Mouse (Mus musculus): Measurements from ENCODE around the gene Ndufaf2. TPM values are rescaled to one million over a fixed set of nuclear protein-coding genes. Genes with fewer than 3 reads are reported as not detected.

Gene Ndufaf2
- 103 and 105 TPM in 2 replicates for polyA plus RNA-seq (2016; fragmentation: Nextera tagmentation; extraction: Ambion mirVana)

- under 1% methylated on average over 47 of the region's 47 CpGs for WGBS
- Histone ChIP-seq H3K9me3 (no peaks in the 10 kb centered on the region), H3K4me3 (peak within 1 kb of the TSS; percentile 95), H3K4me1 (peaks cover 22% of the 10 kb centered on the region), H3K27ac (peak within 1 kb of the TSS; percentile 86), H3K27me3 (ENCODE audit: poor library complexity, severe bottlenecking) (no peaks in the 10 kb centered on the region), H3K36me3 (replicated peaks) (peaks cover 23% of the 10 kb centered on the region)
- DNase-seq (ENCODE audit: extremely low spot score, low spot score), result peak; percentile 98
These were observed at the start of gene Ndufaf2, which contains the start of gene Ercc8 for GRCm38 (mm10) chr13:108158465-108159240. TSS of gene Ndufaf2 (minus strand) at chr13:108158623. TSS of gene Ercc8 (plus strand) at chr13:108158731.

- Histone ChIP-seq H3K4me1 (no peaks in the 10 kb centered on the region), H3K27me3 (ENCODE audit: poor library complexity, severe bottlenecking) (peaks cover 20% of the 10 kb centered on the region), H3K4me3 (no peak overlapping the region), H3K27ac (no peak overlapping the region), H3K9me3 (no peaks in the 10 kb centered on the region), H3K36me3 (replicated peaks) (no peaks in the 10 kb centered on the region)
- WGBS, result 78% methylated on average over 5 of the region's 5 CpGs
- DNase-seq (ENCODE audit: extremely low spot score, low spot score), result no peak
These were observed 49.7 kb upstream of the Ndufaf2 start for GRCm38 (mm10) chr13:108208090-108208489.

- no peak overlapping the region for H3K27ac ChIP-seq
- no peak for DNase-seq (ENCODE audit: extremely low spot score, low spot score)
- H3K9me3 ChIP-seq, result no peaks in the 10 kb centered on the region
These were observed 49.0 kb upstream of the Ndufaf2 start for GRCm38 (mm10) chr13:108207447-108207846.

GRCm38 (mm10) chr13:108204857-108205256 is 46.4 kb upstream of the Ndufaf2 start:
- H3K27ac ChIP-seq, result no peak overlapping the region
- H3K27me3 ChIP-seq (ENCODE audit: poor library complexity, severe bottlenecking), result no peaks in the 10 kb centered on the region
- H3K36me3 ChIP-seq (replicated peaks), result no peaks in the 10 kb centered on the region
- no peak overlapping the region for H3K4me3 ChIP-seq
- 91% methylated on average over 3 of the region's 3 CpGs for WGBS
- no peak for DNase-seq (ENCODE audit: extremely low spot score, low spot score)
- H3K4me1 ChIP-seq, result no peaks in the 10 kb centered on the region
- no peaks in the 10 kb centered on the region for H3K9me3 ChIP-seq

More at GRCm38 (mm10) chr13:108207447-108207846, 49.0 kb upstream of the Ndufaf2 start:
- Histone ChIP-seq H3K4me1 (no peaks in the 10 kb centered on the region), H3K4me3 (no peak overlapping the region), H3K36me3 (replicated peaks) (no peaks in the 10 kb centered on the region), H3K27me3 (ENCODE audit: poor library complexity, severe bottlenecking) (peaks cover 14% of the 10 kb centered on the region)
- 85% methylated on average over 2 of the region's 2 CpGs for WGBS

GRCm38 (mm10) chr13:108195474-108195873 is 37.1 kb upstream of the Ndufaf2 start:
- H3K4me3 ChIP-seq, result no peak overlapping the region
- peaks cover 34% of the 10 kb centered on the region for H3K36me3 ChIP-seq (replicated peaks)
- 95% methylated on average over 6 of the region's 6 CpGs for WGBS
- H3K9me3 ChIP-seq, result no peaks in the 10 kb centered on the region
- no peaks in the 10 kb centered on the region for H3K27me3 ChIP-seq (ENCODE audit: poor library complexity, severe bottlenecking)
- H3K27ac ChIP-seq, result no peak overlapping the region
- no peak for DNase-seq (ENCODE audit: extremely low spot score, low spot score)
- no peaks in the 10 kb centered on the region for H3K4me1 ChIP-seq

GRCm38 (mm10) chr13:108191074-108191720 is 32.8 kb upstream of the Ndufaf2 start:
- no peak overlapping the region for H3K27ac ChIP-seq
- H3K36me3 ChIP-seq (replicated peaks), result peaks cover 55% of the 10 kb centered on the region
- no peaks in the 10 kb centered on the region for H3K27me3 ChIP-seq (ENCODE audit: poor library complexity, severe bottlenecking)
- 73% methylated on average over 11 of the region's 11 CpGs for WGBS
- DNase-seq (ENCODE audit: extremely low spot score, low spot score), result peak; percentile 38
- H3K4me3 ChIP-seq, result no peak overlapping the region
- no peaks in the 10 kb centered on the region for H3K4me1 ChIP-seq
- H3K9me3 ChIP-seq, result no peaks in the 10 kb centered on the region

- H3K27ac ChIP-seq, result no peak overlapping the region
- H3K36me3 ChIP-seq (replicated peaks), result peaks cover 58% of the 10 kb centered on the region
- DNase-seq (ENCODE audit: extremely low spot score, low spot score), result no peak
- no peaks in the 10 kb centered on the region for H3K9me3 ChIP-seq
- H3K4me3 ChIP-seq, result no peak overlapping the region
- H3K27me3 ChIP-seq (ENCODE audit: poor library complexity, severe bottlenecking), result no peaks in the 10 kb centered on the region
- H3K4me1 ChIP-seq, result no peaks in the 10 kb centered on the region
- 95% methylated on average over 4 of the region's 4 CpGs for WGBS
These were observed 29.6 kb upstream of the Ndufaf2 start for GRCm38 (mm10) chr13:108187994-108188393.

GRCm38 (mm10) chr13:108185530-108185929 is 27.1 kb upstream of the Ndufaf2 start:
- H3K9me3 ChIP-seq, result no peaks in the 10 kb centered on the region
- no peak for DNase-seq (ENCODE audit: extremely low spot score, low spot score)
- H3K36me3 ChIP-seq (replicated peaks), result peaks cover 77% of the 10 kb centered on the region
- no peak overlapping the region for H3K4me3 ChIP-seq
- no peak overlapping the region for H3K27ac ChIP-seq
- H3K27me3 ChIP-seq (ENCODE audit: poor library complexity, severe bottlenecking), result no peaks in the 10 kb centered on the region
- no peaks in the 10 kb centered on the region for H3K4me1 ChIP-seq
- WGBS, result 91% methylated on average over 3 of the region's 3 CpGs

GRCm38 (mm10) chr13:108184743-108185255 is 26.4 kb upstream of the Ndufaf2 start:
- H3K27ac ChIP-seq, result no peak overlapping the region
- peaks cover 76% of the 10 kb centered on the region for H3K36me3 ChIP-seq (replicated peaks)
- H3K27me3 ChIP-seq (ENCODE audit: poor library complexity, severe bottlenecking), result no peaks in the 10 kb centered on the region
- no peaks in the 10 kb centered on the region for H3K4me1 ChIP-seq
- H3K4me3 ChIP-seq, result no peak overlapping the region
- H3K9me3 ChIP-seq, result no peaks in the 10 kb centered on the region
- DNase-seq (ENCODE audit: extremely low spot score, low spot score), result no peak

GRCm38 (mm10) chr13:108180821-108181220 is 22.4 kb upstream of the Ndufaf2 start:
- WGBS, result 88% methylated on average over 5 of the region's 5 CpGs
- DNase-seq (ENCODE audit: extremely low spot score, low spot score), result no peak
- no peak overlapping the region for H3K4me3 ChIP-seq
- no peaks in the 10 kb centered on the region for H3K9me3 ChIP-seq
- H3K36me3 ChIP-seq (replicated peaks), result peaks cover 86% of the 10 kb centered on the region
- H3K27me3 ChIP-seq (ENCODE audit: poor library complexity, severe bottlenecking), result no peaks in the 10 kb centered on the region
- H3K4me1 ChIP-seq, result no peaks in the 10 kb centered on the region
- no peak overlapping the region for H3K27ac ChIP-seq

- Histone ChIP-seq H3K9me3 (no peaks in the 10 kb centered on the region), H3K27ac (no peak overlapping the region), H3K4me1 (no peaks in the 10 kb centered on the region), H3K4me3 (no peak overlapping the region), H3K27me3 (ENCODE audit: poor library complexity, severe bottlenecking) (no peaks in the 10 kb centered on the region), H3K36me3 (replicated peaks) (peaks cover 86% of the 10 kb centered on the region)
- WGBS, result 91% methylated on average over 8 of the region's 8 CpGs
- DNase-seq (ENCODE audit: extremely low spot score, low spot score), result no peak
These were observed 21.2 kb upstream of the Ndufaf2 start for GRCm38 (mm10) chr13:108179618-108180017.

- 90% methylated on average over 8 of the region's 8 CpGs for WGBS
- no peaks in the 10 kb centered on the region for H3K27me3 ChIP-seq (ENCODE audit: poor library complexity, severe bottlenecking)
- no peak overlapping the region for H3K27ac ChIP-seq
- H3K4me1 ChIP-seq, result no peaks in the 10 kb centered on the region
- DNase-seq (ENCODE audit: extremely low spot score, low spot score), result no peak
- no peaks in the 10 kb centered on the region for H3K9me3 ChIP-seq
- H3K4me3 ChIP-seq, result no peak overlapping the region
- H3K36me3 ChIP-seq (replicated peaks), result peaks cover 57% of the 10 kb centered on the region
These were observed 12.1 kb upstream of the Ndufaf2 start for GRCm38 (mm10) chr13:108170511-108170910.

GRCm38 (mm10) chr13:108170002-108170401 is 11.6 kb upstream of the Ndufaf2 start:
- peaks cover 52% of the 10 kb centered on the region for H3K36me3 ChIP-seq (replicated peaks)
- H3K9me3 ChIP-seq, result no peaks in the 10 kb centered on the region
- no peaks in the 10 kb centered on the region for H3K27me3 ChIP-seq (ENCODE audit: poor library complexity, severe bottlenecking)
- 94% methylated on average over 1 of the region's 1 CpGs for WGBS
- no peak overlapping the region for H3K4me3 ChIP-seq
- no peak overlapping the region for H3K27ac ChIP-seq
- H3K4me1 ChIP-seq, result no peaks in the 10 kb centered on the region
- DNase-seq (ENCODE audit: extremely low spot score, low spot score), result no peak

All from forebrain, embryonic 10.5 days (tissue).